Mouse (Mus musculus) kidney, embryonic 15.5 days (tissue): Measurements from ENCODE around the gene Dip2b. TPM values are rescaled to one million over a fixed set of nuclear protein-coding genes. Genes with fewer than 3 reads are reported as not detected.
A peak's percentile ranks its signal among the peaks of the same experiment; 100 is the strongest.

Source experiments
- ATAC-seq: fragments of 200-750 bp; cut with Nextera tagmentation; replicated peaks from 2 replicates; pipeline ENCODE4 v1.8.0; 2017; ENCODE audit warnings: moderate TSS enrichment; ENCODE audit not compliant: low FRiP score
- H3K27ac ChIP-seq: fragments of 300-500 bp; sonication (generic); 2 replicates; pipeline ENCODE4 v1.5.1; 2015; ENCODE audit warnings: mild to moderate bottlenecking, inconsistent platforms
- H3K27me3 ChIP-seq: fragments of 300-500 bp; sonication (generic); 2 replicates; pipeline ENCODE4 v1.6.1; 2015; ENCODE audit warnings: inconsistent platforms
- H3K36me3 ChIP-seq: fragments of 300-500 bp; sonication (generic); 2 replicates; pipeline ENCODE4 v1.6.1; 2015; ENCODE audit warnings: inconsistent platforms
- H3K4me1 ChIP-seq: fragments of 300-500 bp; sonication (generic); 2 replicates; pipeline ENCODE4 v1.6.1; 2015; ENCODE audit warnings: inconsistent platforms
- H3K4me2 ChIP-seq: fragments of 300-500 bp; sonication (generic); 2 replicates; pipeline ENCODE4 v1.6.1; 2015; ENCODE audit warnings: moderate library complexity, mild to moderate bottlenecking, inconsistent platforms
- H3K4me3 ChIP-seq: fragments of 300-500 bp; sonication (generic); replicated peaks from 2 replicates; pipeline ENCODE4 v1.5.1; 2015; ENCODE audit warnings: mild to moderate bottlenecking, inconsistent platforms
- H3K9ac ChIP-seq: fragments of 300-500 bp; sonication (generic); 2 replicates; pipeline ENCODE4 v1.6.1; 2015; ENCODE audit warnings: mild to moderate bottlenecking, inconsistent platforms
- H3K9me3 ChIP-seq: fragments of 300-500 bp; sonication (generic); replicated peaks from 2 replicates; pipeline ENCODE4 v1.6.1; 2016; ENCODE audit warnings: inconsistent platforms
- WGBS: fragments of 180-500 bp; shearing (Covaris S2); methylation state at CpG from one replicate; pipeline ENCODE4 v1.1.7; 2015; ENCODE audit warnings: mixed read lengths; 5-methylcytosine and 5-hydroxymethylcytosine counted together
- polyA plus RNA-seq: library from polyadenylated mRNA; unstranded; fragments of >200 nt; fragmentation: Nextera tagmentation; extraction: Ambion mirVana; gene quantifications from 2 replicates; pipeline ENCODE4 v1.2.1, GENCODE M21; 2015

Gene Dip2b
- polyA plus RNA-seq, 1 experiment from 2014 or later = 11.6 TPM

GRCm38 (mm10) chr15:100188542-100188941 lies 150.1 kb downstream of the Dip2b start:
- Histone ChIP-seq H3K4me2 (no peak overlapping the region), H3K27ac (peak overlapping the region; percentile 54; the same call in 1 of the 2 replicates), H3K9me3 (no peaks in the 10 kb centered on the region), H3K36me3 (peaks cover 93% of the 10 kb centered on the region), H3K9ac (no peak overlapping the region), H3K4me1 (peaks cover 5% of the 10 kb centered on the region; the same call in 1 of the 2 replicates), H3K27me3 (no peaks in the 10 kb centered on the region), H3K4me3 (no peak overlapping the region)
- ATAC-seq = no peak
- 73% methylated on average over 5 of the region's 5 CpGs for WGBS

GRCm38 (mm10) chr15:100188962-100189404 lies 150.5 kb downstream of the Dip2b start:
- no peaks in the 10 kb centered on the region for H3K9me3 ChIP-seq
- ATAC-seq = peak; percentile 62
- peaks cover 5% of the 10 kb centered on the region; the same call in 1 of the 2 replicates for H3K4me1 ChIP-seq
- H3K9ac ChIP-seq = no peak overlapping the region
- H3K27ac ChIP-seq = peak overlapping the region; percentile 54
- no peaks in the 10 kb centered on the region for H3K27me3 ChIP-seq
- H3K36me3 ChIP-seq = peaks cover 93% of the 10 kb centered on the region
- WGBS = 58% methylated on average over 14 of the region's 14 CpGs
- no peak overlapping the region for H3K4me2 ChIP-seq
- no peak overlapping the region for H3K4me3 ChIP-seq

GRCm38 (mm10) chr15:100190083-100190482 lies 151.6 kb downstream of the Dip2b start:
- no peak overlapping the region for H3K4me2 ChIP-seq
- no peaks in the 10 kb centered on the region for H3K27me3 ChIP-seq
- ATAC-seq = no peak
- no peak overlapping the region for H3K9ac ChIP-seq
- 88% methylated on average over 5 of the region's 5 CpGs for WGBS
- no peak overlapping the region for H3K27ac ChIP-seq
- H3K36me3 ChIP-seq = peaks cover 93% of the 10 kb centered on the region
- no peaks in the 10 kb centered on the region for H3K9me3 ChIP-seq
- peaks cover 5% of the 10 kb centered on the region; the same call in 1 of the 2 replicates for H3K4me1 ChIP-seq
- H3K4me3 ChIP-seq = no peak overlapping the region

DNA sequence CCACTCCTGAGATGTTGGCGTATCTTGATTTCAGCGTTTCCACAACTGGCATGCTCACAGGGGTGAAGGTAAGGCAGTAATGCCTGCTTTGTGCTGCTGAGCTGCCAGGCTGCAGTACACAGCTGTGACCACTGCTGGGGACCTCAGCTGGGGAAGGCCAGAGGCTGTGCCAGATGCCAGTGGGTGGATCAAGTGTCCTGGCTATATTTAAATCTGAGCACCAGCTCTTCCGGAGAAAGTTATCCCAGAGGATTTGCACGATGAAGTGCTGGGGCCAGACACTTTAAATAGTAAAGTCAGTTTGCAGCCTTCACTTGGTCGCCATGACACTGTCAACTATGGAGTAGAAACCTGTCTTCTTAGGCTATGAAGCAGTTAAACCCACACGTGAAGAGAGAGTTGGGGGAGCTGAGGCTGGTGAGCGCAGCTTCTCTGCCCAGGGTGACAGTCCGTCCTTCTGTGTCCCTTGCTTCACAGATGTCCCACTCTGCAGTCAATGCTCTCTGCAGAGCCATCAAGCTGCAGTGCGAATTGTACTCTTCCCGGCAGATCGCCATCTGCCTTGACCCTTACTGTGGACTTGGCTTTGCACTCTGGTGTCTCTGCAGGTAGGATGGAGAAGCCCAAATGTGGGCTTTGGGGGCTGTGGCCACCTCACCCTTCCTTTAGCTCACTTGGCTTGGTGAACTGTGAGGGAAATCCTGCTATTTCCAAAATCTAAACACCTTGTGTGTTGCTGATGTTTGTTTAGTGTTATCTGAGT lies 160.7 kb downstream of the Dip2b start:
- H3K4me3 ChIP-seq = no peak overlapping the region
- H3K4me1 ChIP-seq = no peaks in the 10 kb centered on the region
- H3K9ac ChIP-seq = no peak overlapping the region
- no peak overlapping the region for H3K4me2 ChIP-seq
- ATAC-seq = no peak
- H3K27me3 ChIP-seq = no peaks in the 10 kb centered on the region
- no peaks in the 10 kb centered on the region for H3K9me3 ChIP-seq
- WGBS = 86% methylated on average over 11 of the region's 11 CpGs
- H3K27ac ChIP-seq = no peak overlapping the region
- H3K36me3 ChIP-seq = peaks cover 85% of the 10 kb centered on the region

DNA sequence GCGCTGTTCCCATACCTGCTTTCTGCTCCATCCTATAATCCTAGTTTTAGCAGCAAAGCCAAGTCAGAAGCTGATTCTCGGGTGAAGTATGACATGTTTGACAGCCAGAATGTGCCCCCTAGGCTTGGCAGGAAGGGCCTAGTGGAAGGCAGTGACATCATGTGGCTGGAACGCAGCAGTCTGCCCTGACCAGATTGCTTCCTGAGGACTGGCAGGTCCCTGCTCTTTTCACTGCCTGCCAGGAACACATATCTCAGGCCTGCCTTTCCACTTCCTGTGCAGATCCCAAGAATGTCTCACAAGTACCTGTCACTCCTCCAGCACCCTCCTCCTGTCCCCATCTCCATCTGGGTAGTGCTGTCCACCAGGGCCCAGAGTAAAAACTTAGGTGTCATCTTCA lies 161.3 kb downstream of the Dip2b start:
- Histone ChIP-seq H3K27ac (no peak overlapping the region), H3K4me3 (no peak overlapping the region), H3K4me1 (no peaks in the 10 kb centered on the region), H3K36me3 (peaks cover 85% of the 10 kb centered on the region), H3K4me2 (no peak overlapping the region), H3K27me3 (no peaks in the 10 kb centered on the region), H3K9me3 (no peaks in the 10 kb centered on the region), H3K9ac (no peak overlapping the region)
- WGBS = 73% methylated on average over 3 of the region's 3 CpGs
- no peak for ATAC-seq

DNA sequence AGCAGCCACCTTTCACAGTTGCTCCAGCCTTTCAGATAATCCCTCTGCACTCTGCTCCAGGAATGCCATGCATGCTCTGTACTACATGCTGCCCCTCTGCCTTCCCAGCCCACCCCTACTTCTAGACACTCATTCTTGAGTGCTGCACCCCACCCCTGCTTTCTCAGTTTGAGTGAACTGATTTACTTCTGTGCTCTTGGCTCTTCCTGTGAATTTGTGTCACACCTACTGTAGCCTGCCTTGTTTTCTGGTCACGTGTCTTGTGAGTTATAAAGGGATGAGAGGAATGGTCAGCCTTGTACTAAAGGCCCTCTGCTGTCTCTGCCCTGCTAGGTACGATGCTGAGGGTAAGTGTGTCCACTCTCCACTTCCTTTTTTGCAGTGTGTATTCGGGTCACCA lies 163.3 kb downstream of the Dip2b start:
- Histone ChIP-seq H3K36me3 (peaks cover 85% of the 10 kb centered on the region), H3K9me3 (no peaks in the 10 kb centered on the region), H3K9ac (no peak overlapping the region), H3K4me3 (no peak overlapping the region), H3K27me3 (no peaks in the 10 kb centered on the region), H3K27ac (no peak overlapping the region), H3K4me2 (no peak overlapping the region), H3K4me1 (no peaks in the 10 kb centered on the region)
- no peak for ATAC-seq
- 85% methylated on average over 3 of the region's 3 CpGs for WGBS

GRCm38 (mm10) chr15:100202431-100203015 lies 164.1 kb downstream of the Dip2b start:
- H3K4me1 ChIP-seq = no peaks in the 10 kb centered on the region
- H3K36me3 ChIP-seq = peaks cover 85% of the 10 kb centered on the region
- no peak overlapping the region for H3K27ac ChIP-seq
- no peak overlapping the region for H3K4me3 ChIP-seq
- no peaks in the 10 kb centered on the region for H3K9me3 ChIP-seq
- H3K27me3 ChIP-seq = no peaks in the 10 kb centered on the region
- no peak overlapping the region for H3K4me2 ChIP-seq
- 88% methylated on average over 4 of the region's 4 CpGs for WGBS
- ATAC-seq = no peak
- H3K9ac ChIP-seq = no peak overlapping the region

- H3K27ac ChIP-seq = no peak overlapping the region
- no peaks in the 10 kb centered on the region for H3K4me1 ChIP-seq
- peaks cover 86% of the 10 kb centered on the region for H3K36me3 ChIP-seq
Observed at GRCm38 (mm10) chr15:100204574-100204973, 166.1 kb downstream of the Dip2b start.

GRCm38 (mm10) chr15:100210013-100210412 lies 171.5 kb downstream of the Dip2b start:
- no peak overlapping the region for H3K4me3 ChIP-seq
- no peaks in the 10 kb centered on the region for H3K4me1 ChIP-seq
- ATAC-seq = no peak
- no peak overlapping the region for H3K4me2 ChIP-seq
- no peak overlapping the region for H3K27ac ChIP-seq
- H3K27me3 ChIP-seq = no peaks in the 10 kb centered on the region
- WGBS = 96% methylated on average over 3 of the region's 3 CpGs
- H3K9me3 ChIP-seq = no peaks in the 10 kb centered on the region
- no peak overlapping the region for H3K9ac ChIP-seq
- H3K36me3 ChIP-seq = peaks cover 98% of the 10 kb centered on the region

More at GRCm38 (mm10) chr15:100204574-100204973, 166.1 kb downstream of the Dip2b start:
- H3K4me2 ChIP-seq = no peak overlapping the region
- ATAC-seq = no peak
- 79% methylated on average over 1 of the region's 1 CpGs for WGBS
- no peaks in the 10 kb centered on the region for H3K9me3 ChIP-seq
- no peaks in the 10 kb centered on the region for H3K27me3 ChIP-seq
- H3K4me3 ChIP-seq = no peak overlapping the region
- H3K9ac ChIP-seq = no peak overlapping the region

GRCm38 (mm10) chr15:100213339-100213738 lies 174.9 kb downstream of the Dip2b start:
- ATAC-seq = no peak
- 90% methylated on average over 2 of the region's 2 CpGs for WGBS
- peaks cover 90% of the 10 kb centered on the region for H3K36me3 ChIP-seq
- no peak overlapping the region for H3K4me3 ChIP-seq
- no peaks in the 10 kb centered on the region for H3K9me3 ChIP-seq
- H3K4me2 ChIP-seq = no peak overlapping the region
- H3K9ac ChIP-seq = no peak overlapping the region
- no peak overlapping the region for H3K27ac ChIP-seq
- no peaks in the 10 kb centered on the region for H3K4me1 ChIP-seq
- H3K27me3 ChIP-seq = no peaks in the 10 kb centered on the region

DNA sequence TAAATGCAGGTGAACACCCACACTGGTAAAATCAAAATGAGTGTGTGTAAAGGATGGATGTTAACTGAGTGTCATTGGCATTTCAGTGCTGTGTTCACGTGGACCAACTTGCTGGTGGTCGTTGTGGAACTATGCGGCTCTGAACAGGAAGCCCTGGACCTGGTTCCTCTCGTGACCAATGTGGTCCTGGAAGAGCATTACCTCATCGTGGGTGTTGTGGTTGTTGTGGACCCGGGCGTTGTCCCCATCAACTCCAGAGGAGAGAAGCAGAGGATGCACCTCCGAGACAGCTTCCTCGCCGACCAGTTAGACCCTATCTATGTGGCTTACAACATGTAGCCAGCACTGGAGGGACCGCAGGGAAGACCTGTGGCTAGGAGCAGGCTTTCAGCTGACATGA lies 176.6 kb downstream of the Dip2b start:
- Histone ChIP-seq H3K4me3 (no peak overlapping the region), H3K36me3 (peaks cover 74% of the 10 kb centered on the region), H3K9ac (no peak overlapping the region), H3K9me3 (no peaks in the 10 kb centered on the region), H3K27me3 (no peaks in the 10 kb centered on the region), H3K27ac (no peak overlapping the region), H3K4me1 (no peaks in the 10 kb centered on the region), H3K4me2 (no peak overlapping the region)
- ATAC-seq = no peak
- WGBS = 91% methylated on average over 11 of the region's 11 CpGs

GRCm38 (mm10) chr15:100216173-100216572 lies 177.7 kb downstream of the Dip2b start:
- H3K9me3 ChIP-seq = no peaks in the 10 kb centered on the region
- peaks cover 64% of the 10 kb centered on the region for H3K36me3 ChIP-seq
- H3K9ac ChIP-seq = no peak overlapping the region
- ATAC-seq = no peak
- H3K4me2 ChIP-seq = no peak overlapping the region
- H3K27me3 ChIP-seq = no peaks in the 10 kb centered on the region
- WGBS = 95% methylated on average over 9 of the region's 9 CpGs
- H3K4me3 ChIP-seq = no peak overlapping the region
- no peaks in the 10 kb centered on the region for H3K4me1 ChIP-seq
- H3K27ac ChIP-seq = no peak overlapping the region
